Mouse (Mus musculus): ENCODE measurements around the gene Lmnb2. TPM values are rescaled to one million over a fixed set of nuclear protein-coding genes. Genes with fewer than 3 reads are reported as not detected.

The Lmnb2 gene
- polyA plus RNA-seq, 1 experiment from 2014 or later = 41.0 TPM

DNA sequence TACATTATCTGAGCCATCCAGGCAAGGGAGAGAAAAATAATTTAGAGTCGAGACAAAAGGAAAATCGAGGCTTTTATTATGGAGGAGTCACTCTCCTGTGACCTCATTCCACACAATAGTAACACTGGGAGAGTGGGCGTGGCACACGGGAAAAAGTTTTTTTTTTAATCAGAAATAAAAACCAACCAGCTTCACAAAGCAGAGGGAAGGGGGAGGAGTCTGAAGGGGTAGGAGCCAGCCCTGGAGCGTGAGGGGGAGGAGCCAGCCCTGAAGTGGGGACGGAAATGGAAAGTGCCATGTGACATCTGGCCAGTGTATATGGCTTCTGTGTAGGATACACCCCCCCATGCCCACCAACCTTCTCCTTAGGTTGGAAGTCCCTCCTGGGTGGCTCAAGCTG, 30.5 kb upstream of the Lmnb2 start:
- ATAC-seq = peak; percentile 65
- Histone ChIP-seq H3K36me3 (ENCODE audit: control insufficient read depth, insufficient read depth, low read length) (no peaks in the 10 kb centered on the region), H3K4me2 (ENCODE audit: low read depth, low read length) (no peak overlapping the region), H3K4me1 (ENCODE audit: control insufficient read depth, insufficient read depth, low read length) (peaks cover 26% of the 10 kb centered on the region), H3K4me3 (ENCODE audit: low read length) (no peak overlapping the region), H3K27ac (ENCODE audit: low read length) (peak overlapping the region; percentile 46), H3K9ac (ENCODE audit: low read depth, low read length) (peak overlapping the region; percentile 22; the same call in 1 of the 2 replicates), H3K9me3 (ENCODE audit: control insufficient read depth, low read length) (no peaks in the 10 kb centered on the region), H3K27me3 (replicated peaks; ENCODE audit: control insufficient read depth, insufficient read depth, low read length) (no peaks in the 10 kb centered on the region)
- 28% methylated on average over 6 of the region's 6 CpGs for WGBS

DNA sequence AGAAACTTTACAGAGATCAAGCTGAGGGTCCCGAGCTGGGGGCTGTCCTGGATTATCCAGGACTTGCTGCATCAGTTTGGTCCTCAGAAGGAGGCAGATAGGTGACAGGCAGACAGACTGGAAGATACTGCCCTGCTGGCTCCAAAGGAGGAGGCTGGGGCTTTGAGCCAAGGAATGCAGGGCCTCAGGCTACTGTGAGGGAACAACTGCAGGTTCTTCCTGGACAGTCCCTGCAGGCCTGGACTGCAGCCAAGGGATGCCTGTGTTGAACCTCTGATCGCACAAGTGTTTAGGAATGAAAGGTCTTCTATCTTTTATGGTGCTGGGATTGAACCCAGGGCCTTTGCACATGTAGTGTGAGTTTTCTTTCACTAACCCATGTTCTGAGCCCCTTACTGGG, 29.8 kb upstream of the Lmnb2 start:
- whole genome bisulfite sequencing = 23% methylated on average over 2 of the region's 2 CpGs
- Histone ChIP-seq H3K9ac (ENCODE audit: low read depth, low read length) (peak overlapping the region; percentile 34; the same call in 1 of the 2 replicates), H3K27ac (ENCODE audit: low read length) (peak overlapping the region; percentile 46), H3K27me3 (replicated peaks; ENCODE audit: control insufficient read depth, insufficient read depth, low read length) (no peaks in the 10 kb centered on the region), H3K4me1 (ENCODE audit: control insufficient read depth, insufficient read depth, low read length) (peaks cover 30% of the 10 kb centered on the region), H3K9me3 (ENCODE audit: control insufficient read depth, low read length) (no peaks in the 10 kb centered on the region), H3K4me3 (ENCODE audit: low read length) (no peak overlapping the region), H3K4me2 (ENCODE audit: low read depth, low read length) (no peak overlapping the region), H3K36me3 (ENCODE audit: control insufficient read depth, insufficient read depth, low read length) (no peaks in the 10 kb centered on the region)
- ATAC-seq = peak; percentile 58

DNA sequence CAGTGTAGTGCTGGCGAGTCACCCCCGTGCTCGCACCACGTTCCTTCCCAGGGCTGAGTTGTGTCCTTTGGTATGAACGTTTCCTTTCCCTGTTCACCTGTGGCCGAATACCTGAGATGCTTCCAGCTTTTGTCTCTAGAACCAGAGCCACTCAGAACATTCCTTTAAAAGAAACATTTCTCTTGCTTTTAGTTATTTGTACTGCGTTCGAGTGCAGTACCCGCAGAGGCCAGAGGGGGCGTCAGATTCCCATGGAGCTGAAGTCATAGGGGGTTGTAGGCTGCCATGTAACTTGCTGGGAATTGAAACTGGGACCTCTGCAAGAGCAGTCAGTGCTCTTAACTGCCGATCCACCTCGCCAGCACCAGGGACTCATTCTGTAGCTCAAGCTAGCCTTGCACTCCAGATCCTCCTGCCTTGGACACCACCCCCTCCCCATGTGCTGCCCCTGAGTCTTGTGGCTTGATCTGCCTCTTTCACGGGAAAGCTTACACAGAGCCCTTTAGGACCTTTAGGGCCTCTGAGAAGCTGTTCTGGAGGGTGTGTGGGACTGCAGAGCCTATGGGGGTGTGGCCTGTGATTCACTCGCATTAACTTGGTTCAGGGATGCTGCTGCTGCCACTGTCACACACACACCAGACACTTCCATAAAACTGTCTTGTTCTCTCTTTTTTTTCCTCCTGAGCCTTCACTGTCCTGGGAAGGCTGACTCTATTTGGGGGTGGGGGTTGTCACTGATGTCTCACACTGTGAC, 28.8 kb upstream of the Lmnb2 start:
- Histone ChIP-seq H3K9me3 (ENCODE audit: control insufficient read depth, low read length) (no peaks in the 10 kb centered on the region), H3K36me3 (ENCODE audit: control insufficient read depth, insufficient read depth, low read length) (no peaks in the 10 kb centered on the region), H3K4me2 (ENCODE audit: low read depth, low read length) (no peak overlapping the region), H3K4me1 (ENCODE audit: control insufficient read depth, insufficient read depth, low read length) (peaks cover 32% of the 10 kb centered on the region), H3K4me3 (ENCODE audit: low read length) (no peak overlapping the region), H3K27ac (ENCODE audit: low read length) (peak overlapping the region; percentile 46), H3K27me3 (replicated peaks; ENCODE audit: control insufficient read depth, insufficient read depth, low read length) (no peaks in the 10 kb centered on the region), H3K9ac (ENCODE audit: low read depth, low read length) (peak overlapping the region; percentile 34; the same call in 1 of the 2 replicates)
- peak; percentile 21 for ATAC-seq
- WGBS = 66% methylated on average over 14 of the region's 14 CpGs

DNA sequence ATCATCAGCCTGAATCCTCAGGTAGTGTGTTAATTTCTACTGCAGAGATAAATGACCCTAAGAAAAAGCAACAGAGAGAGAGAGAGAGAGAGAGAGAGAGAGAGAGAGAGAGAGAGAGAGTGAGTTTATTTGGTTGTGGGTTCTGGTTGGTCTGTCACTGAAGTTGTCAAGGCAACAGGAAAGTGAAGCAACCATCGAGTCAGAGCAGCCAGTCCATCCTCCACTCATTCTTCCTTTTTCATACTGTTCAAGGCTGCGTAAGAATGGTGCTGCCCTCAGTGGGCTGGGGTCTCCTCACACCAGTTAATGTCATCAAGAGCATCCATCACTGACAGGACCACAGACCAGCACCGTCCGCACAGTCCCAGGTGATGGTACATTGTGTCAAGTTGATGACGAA, 26.2 kb upstream of the Lmnb2 start:
- ATAC-seq = no peak
- Histone ChIP-seq H3K4me3 (ENCODE audit: low read length) (no peak overlapping the region), H3K4me1 (ENCODE audit: control insufficient read depth, insufficient read depth, low read length) (peaks cover 58% of the 10 kb centered on the region), H3K36me3 (ENCODE audit: control insufficient read depth, insufficient read depth, low read length) (no peaks in the 10 kb centered on the region), H3K9ac (ENCODE audit: low read depth, low read length) (no peak overlapping the region), H3K9me3 (ENCODE audit: control insufficient read depth, low read length) (no peaks in the 10 kb centered on the region), H3K27me3 (replicated peaks; ENCODE audit: control insufficient read depth, insufficient read depth, low read length) (no peaks in the 10 kb centered on the region), H3K27ac (ENCODE audit: low read length) (no peak overlapping the region), H3K4me2 (ENCODE audit: low read depth, low read length) (no peak overlapping the region)
- 84% methylated on average over 5 of the region's 5 CpGs for WGBS

DNA sequence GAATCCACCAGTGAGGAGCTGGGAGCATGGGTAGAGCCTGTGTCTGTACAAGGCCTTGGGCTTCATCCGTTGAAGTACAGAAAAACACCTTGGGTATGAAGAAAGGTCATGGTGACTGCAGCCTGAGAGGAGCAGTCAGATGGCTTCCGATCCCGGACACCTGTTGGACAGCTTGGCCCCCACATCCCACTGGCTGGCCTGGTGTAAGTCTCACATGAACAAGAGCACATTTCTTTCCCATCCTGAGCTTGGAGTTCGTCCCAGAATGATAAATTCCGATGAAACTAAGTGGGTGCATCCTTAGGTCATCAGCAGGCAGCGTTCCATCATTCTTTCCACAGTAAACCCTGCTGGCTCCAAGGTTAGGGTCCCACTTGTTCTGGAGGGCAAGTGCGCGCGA, 25.7 kb upstream of the Lmnb2 start:
- no peaks in the 10 kb centered on the region for H3K36me3 ChIP-seq (ENCODE audit: control insufficient read depth, insufficient read depth, low read length)
- no peak overlapping the region for H3K27ac ChIP-seq (ENCODE audit: low read length)
- no peaks in the 10 kb centered on the region for H3K9me3 ChIP-seq (ENCODE audit: control insufficient read depth, low read length)
- no peak overlapping the region for H3K9ac ChIP-seq (ENCODE audit: low read depth, low read length)
- 41% methylated on average over 9 of the region's 9 CpGs for WGBS
- no peaks in the 10 kb centered on the region for H3K27me3 ChIP-seq (replicated peaks; ENCODE audit: control insufficient read depth, insufficient read depth, low read length)
- H3K4me2 ChIP-seq (ENCODE audit: low read depth, low read length) = no peak overlapping the region
- no peak for ATAC-seq
- no peak overlapping the region for H3K4me3 ChIP-seq (ENCODE audit: low read length)
- peaks cover 58% of the 10 kb centered on the region for H3K4me1 ChIP-seq (ENCODE audit: control insufficient read depth, insufficient read depth, low read length)

DNA sequence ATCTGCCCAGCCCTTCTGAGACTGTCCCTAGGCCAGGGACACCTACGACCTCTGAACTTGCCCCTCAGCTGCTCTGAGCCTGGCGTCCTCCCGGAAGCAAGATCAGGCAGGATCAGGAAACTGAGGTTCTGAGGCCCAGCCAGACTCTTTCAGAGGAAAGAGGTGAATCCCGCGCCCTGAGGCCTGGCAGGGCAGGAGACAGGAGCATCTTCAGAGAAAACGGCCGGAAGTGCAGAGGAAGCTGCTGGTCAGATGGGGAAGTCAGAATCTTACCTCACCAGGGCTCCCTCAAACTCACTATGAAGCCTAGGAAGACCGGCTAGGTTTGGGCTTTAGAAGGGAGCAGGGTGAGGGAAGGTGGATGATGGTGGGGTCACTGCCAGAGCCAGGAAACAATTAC, 24.9 kb upstream of the Lmnb2 start:
- H3K4me1 ChIP-seq (ENCODE audit: control insufficient read depth, insufficient read depth, low read length) = peaks cover 60% of the 10 kb centered on the region
- no peak overlapping the region for H3K27ac ChIP-seq (ENCODE audit: low read length)
- ATAC-seq = no peak
- no peak overlapping the region for H3K4me3 ChIP-seq (ENCODE audit: low read length)
- H3K27me3 ChIP-seq (replicated peaks; ENCODE audit: control insufficient read depth, insufficient read depth, low read length) = no peaks in the 10 kb centered on the region
- 69% methylated on average over 8 of the region's 8 CpGs for WGBS
- no peaks in the 10 kb centered on the region for H3K36me3 ChIP-seq (ENCODE audit: control insufficient read depth, insufficient read depth, low read length)
- H3K9ac ChIP-seq (ENCODE audit: low read depth, low read length) = no peak overlapping the region
- no peak overlapping the region for H3K4me2 ChIP-seq (ENCODE audit: low read depth, low read length)
- H3K9me3 ChIP-seq (ENCODE audit: control insufficient read depth, low read length) = no peaks in the 10 kb centered on the region

DNA sequence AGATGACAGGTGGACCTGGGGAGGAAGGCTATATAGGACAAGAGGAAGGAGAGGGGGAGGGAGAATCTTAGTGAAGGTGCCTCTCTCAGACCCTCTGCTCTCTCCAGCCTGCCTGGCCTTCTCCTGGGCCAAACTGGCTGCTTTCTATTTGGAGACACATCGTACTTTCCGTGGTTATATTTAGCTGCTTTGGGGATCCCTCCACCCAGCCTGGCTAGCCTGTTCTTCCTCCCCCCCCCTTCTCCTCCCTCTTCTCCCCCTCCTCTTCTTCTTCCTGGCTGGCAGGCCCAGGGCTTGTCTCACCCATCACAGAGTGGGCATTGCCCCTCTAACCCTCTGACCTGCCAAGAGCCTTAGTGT, 22.9 kb upstream of the Lmnb2 start:
- Histone ChIP-seq H3K4me3 (ENCODE audit: low read length) (no peak overlapping the region), H3K9ac (ENCODE audit: low read depth, low read length) (peak overlapping the region; percentile 68), H3K4me2 (ENCODE audit: low read depth, low read length) (peak overlapping the region; percentile 90; the same call in 1 of the 2 replicates), H3K36me3 (ENCODE audit: control insufficient read depth, insufficient read depth, low read length) (no peaks in the 10 kb centered on the region), H3K27ac (ENCODE audit: low read length) (peak overlapping the region; percentile 93), H3K27me3 (replicated peaks; ENCODE audit: control insufficient read depth, insufficient read depth, low read length) (no peaks in the 10 kb centered on the region), H3K4me1 (ENCODE audit: control insufficient read depth, insufficient read depth, low read length) (peaks cover 67% of the 10 kb centered on the region), H3K9me3 (ENCODE audit: control insufficient read depth, low read length) (no peaks in the 10 kb centered on the region)
- ATAC-seq = no peak
- WGBS = 25% methylated on average over 2 of the region's 2 CpGs

DNA sequence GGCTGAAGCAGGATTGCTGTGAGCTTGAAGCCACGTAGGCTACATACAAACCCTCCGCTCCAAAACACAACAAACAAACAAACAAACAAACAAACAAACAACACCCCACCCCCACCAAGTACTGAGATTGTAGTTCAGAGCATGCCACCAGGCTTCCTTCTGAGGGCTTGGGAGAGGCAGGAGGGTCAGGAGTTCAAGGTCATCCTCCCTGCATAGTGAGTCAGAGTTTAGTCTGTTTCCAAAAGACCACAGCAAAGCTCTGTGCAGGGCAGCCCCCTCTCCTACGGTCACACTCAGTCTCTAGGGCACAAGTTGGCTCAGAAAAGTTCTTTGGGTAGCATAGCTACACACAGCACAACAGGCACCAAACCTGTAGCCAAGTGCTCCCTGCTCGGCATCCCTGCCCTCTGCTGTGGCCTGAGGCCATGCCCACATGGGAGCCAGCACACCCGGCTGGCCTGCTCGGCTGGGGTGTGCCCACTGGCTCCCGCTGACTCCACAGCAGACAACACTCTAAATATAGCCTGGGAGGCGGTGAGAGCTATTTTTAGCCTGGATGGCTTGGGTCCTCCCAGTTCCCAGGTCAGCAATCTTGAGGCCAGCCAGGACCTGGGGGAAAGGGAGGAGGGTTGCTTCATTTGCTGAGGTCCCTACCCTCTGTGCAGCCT, 22.4 kb upstream of the Lmnb2 start:
- Histone ChIP-seq H3K9ac (ENCODE audit: low read depth, low read length) (peak overlapping the region; percentile 68), H3K36me3 (ENCODE audit: control insufficient read depth, insufficient read depth, low read length) (no peaks in the 10 kb centered on the region), H3K9me3 (ENCODE audit: control insufficient read depth, low read length) (no peaks in the 10 kb centered on the region), H3K4me2 (ENCODE audit: low read depth, low read length) (peak overlapping the region; percentile 90), H3K4me3 (ENCODE audit: low read length) (peak overlapping the region; percentile 48), H3K27ac (ENCODE audit: low read length) (peak overlapping the region; percentile 93), H3K27me3 (replicated peaks; ENCODE audit: control insufficient read depth, insufficient read depth, low read length) (no peaks in the 10 kb centered on the region), H3K4me1 (ENCODE audit: control insufficient read depth, insufficient read depth, low read length) (peaks cover 72% of the 10 kb centered on the region)
- ATAC-seq = peak; percentile 57
- WGBS = 24% methylated on average over 8 of the region's 8 CpGs

DNA sequence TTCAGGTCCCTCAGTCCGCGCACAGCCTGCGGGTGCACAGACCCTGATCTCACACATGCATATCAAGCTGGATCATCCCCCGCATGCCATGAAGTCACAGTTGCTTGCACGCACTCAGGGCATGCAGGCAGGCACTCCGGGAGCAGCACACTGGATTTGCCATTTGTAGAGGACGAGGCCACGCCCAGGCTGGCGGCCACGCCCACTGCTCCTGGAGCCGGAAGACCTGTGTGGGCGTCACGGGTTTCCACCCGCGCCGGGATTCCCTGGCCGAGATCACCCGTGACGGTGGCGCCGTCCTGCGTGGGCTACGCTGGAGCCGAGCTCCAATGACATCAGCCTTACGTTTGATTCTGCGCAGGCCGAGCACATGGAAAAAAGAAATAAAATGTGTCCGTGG, 21.6 kb upstream of the Lmnb2 start:
- peak overlapping the region; percentile 68 for H3K9ac ChIP-seq (ENCODE audit: low read depth, low read length)
- H3K4me1 ChIP-seq (ENCODE audit: control insufficient read depth, insufficient read depth, low read length) = peaks cover 76% of the 10 kb centered on the region
- H3K27me3 ChIP-seq (replicated peaks; ENCODE audit: control insufficient read depth, insufficient read depth, low read length) = no peaks in the 10 kb centered on the region
- peak overlapping the region; percentile 93 for H3K27ac ChIP-seq (ENCODE audit: low read length)
- peak; percentile 42 for ATAC-seq
- H3K36me3 ChIP-seq (ENCODE audit: control insufficient read depth, insufficient read depth, low read length) = no peaks in the 10 kb centered on the region
- peak overlapping the region; percentile 90 for H3K4me2 ChIP-seq (ENCODE audit: low read depth, low read length)
- H3K9me3 ChIP-seq (ENCODE audit: control insufficient read depth, low read length) = no peaks in the 10 kb centered on the region
- WGBS = 3% methylated on average over 28 of the region's 28 CpGs
- peak overlapping the region; percentile 48 for H3K4me3 ChIP-seq (ENCODE audit: low read length)
